Mouse (Mus musculus) testis, adult 2 months (tissue): ENCODE measurements around the gene Mia2.

Source experiments
- CTCF ChIP-seq: fragments of 200-500 bp; IDR thresholded peaks from 2 replicates; pipeline ENCODE4 v1.5.1; 2012; ENCODE audit warnings: low read depth, mild to moderate bottlenecking, inconsistent platforms, low read length, moderate library complexity; ENCODE audit not compliant: control insufficient read depth, insufficient read depth, insufficient replicate concordance
- POLR2A ChIP-seq: fragments of 200-500 bp; IDR thresholded peaks from 2 replicates; pipeline ENCODE4 v1.6.1; 2012; ENCODE audit warnings: low read depth, mild to moderate bottlenecking, inconsistent platforms, low read length, moderate library complexity; ENCODE audit not compliant: control insufficient read depth

DNA sequence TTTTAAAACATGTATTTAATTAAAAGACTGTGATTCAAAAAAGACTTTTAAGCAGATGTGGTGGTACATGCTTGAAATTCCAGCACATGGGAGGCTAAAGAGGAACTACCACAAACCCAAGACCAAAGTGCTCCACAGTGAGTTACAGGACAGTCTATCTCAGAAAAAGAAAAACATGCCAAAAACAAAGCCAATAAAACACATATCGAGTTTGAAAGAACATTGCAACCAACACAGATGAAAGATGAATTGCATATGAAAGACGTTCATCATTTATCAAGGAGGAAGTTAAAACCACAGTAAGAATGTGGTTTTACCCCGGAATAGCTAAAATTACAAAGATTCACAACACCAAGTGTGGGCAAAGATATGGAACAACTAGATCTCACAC is 111.4 kb downstream of the Mia2 start:
- TF ChIP-seq CTCF (no peak), POLR2A (no peak)
